Mouse (Mus musculus) C2C12 (cell line): ENCODE results near the gene Camk2d.

Experiments
- CTCF ChIP-seq: IDR thresholded peaks from one replicate; pipeline ENCODE4 v1.5.1; 2011; ENCODE audit not compliant: control insufficient read depth, insufficient read depth, insufficient read length
- FOSL1 ChIP-seq: IDR thresholded peaks from one replicate; pipeline ENCODE4 v1.8.0; 2011; ENCODE audit warnings: mild to moderate bottlenecking, low read length; ENCODE audit not compliant: poor library complexity, insufficient read depth, severe bottlenecking
- MAX ChIP-seq: IDR thresholded peaks from one replicate; pipeline ENCODE4 v1.6.1; 2011; ENCODE audit warnings: mild to moderate bottlenecking, control low read depth
- USF1 ChIP-seq: IDR thresholded peaks from one replicate; pipeline ENCODE4 v1.6.1; 2011; ENCODE audit warnings: low read depth, mild to moderate bottlenecking, control low read depth, moderate library complexity

DNA sequence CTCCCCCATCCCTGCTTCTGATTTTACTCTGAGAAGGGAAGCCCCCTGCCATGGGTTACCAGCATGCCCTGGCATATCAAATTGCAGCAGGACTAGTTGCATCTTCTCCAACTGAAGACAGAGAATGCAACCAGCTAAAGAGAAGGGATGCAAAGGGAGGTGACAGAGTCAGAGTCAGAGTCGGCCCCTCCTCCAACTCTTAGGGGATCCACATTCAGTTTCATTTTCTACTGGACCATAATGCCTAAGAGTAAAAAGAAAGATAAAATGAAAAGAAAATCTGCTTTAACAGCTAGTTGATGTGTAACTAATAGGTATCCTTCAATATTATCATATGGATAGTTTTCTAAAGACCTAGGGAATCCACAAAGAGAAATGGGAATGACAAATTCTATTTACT, 162.3 kb downstream of the Camk2d start:
- no peak for TF ChIP-seq CTCF
- TF ChIP-seq MAX = no peak
- TF ChIP-seq FOSL1 = no peak
- TF ChIP-seq USF1 = no peak
